Mouse (Mus musculus) lung, postnatal 4 days (tissue): ENCODE measurements around the gene Mvd.

ENCODE experiments used
- DNase-seq, 2 experiments: peaks; one replicate each; pipeline ENCODE4 v3.0.0; 2021

Mvd gene

GRCm38 (mm10) chr8:122426145-122426544 lies 17.1 kb downstream of the Mvd start:
- no peak for DNase-seq

DNA sequence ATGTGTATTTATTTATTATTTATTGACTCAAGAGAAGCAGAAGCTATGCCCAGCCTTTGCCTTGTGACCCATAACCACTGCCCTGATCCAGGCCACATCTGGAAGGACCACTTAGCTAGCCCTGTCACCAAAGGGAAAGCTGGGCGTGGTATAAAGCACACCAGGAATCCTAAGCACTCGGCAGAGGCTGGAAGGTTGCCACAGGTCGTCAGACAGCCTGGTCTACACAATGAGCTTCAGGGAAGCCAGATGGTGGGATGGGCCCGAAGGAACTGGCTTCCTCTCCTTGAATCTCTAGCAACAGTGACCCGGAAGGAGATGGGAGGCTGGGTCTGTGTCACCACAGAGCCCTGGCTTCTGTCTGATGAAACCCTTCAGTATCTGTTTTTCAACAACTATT lies 19.6 kb downstream of the Mvd start:
- DNase-seq, result peak; percentile 57 to 77

DNA sequence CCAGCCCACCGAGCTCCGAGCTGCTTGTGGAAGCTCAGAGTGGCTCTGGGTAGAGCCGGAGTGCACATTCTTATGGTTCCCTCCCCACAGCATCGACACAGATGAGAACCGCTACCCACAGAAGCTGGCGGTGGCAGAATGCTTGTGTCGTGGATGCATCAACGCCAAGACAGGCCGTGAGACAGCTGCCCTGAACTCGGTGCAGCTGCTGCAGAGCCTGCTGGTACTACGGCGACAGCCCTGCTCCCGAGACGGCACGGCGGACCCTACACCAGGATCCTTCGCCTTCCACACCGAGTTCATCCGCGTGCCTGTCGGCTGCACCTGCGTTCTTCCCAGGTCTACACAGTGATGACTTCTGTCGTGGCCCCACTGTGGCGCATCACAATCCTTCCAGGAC lies 20.0 kb downstream of the Mvd start:
- no peak for DNase-seq

DNA sequence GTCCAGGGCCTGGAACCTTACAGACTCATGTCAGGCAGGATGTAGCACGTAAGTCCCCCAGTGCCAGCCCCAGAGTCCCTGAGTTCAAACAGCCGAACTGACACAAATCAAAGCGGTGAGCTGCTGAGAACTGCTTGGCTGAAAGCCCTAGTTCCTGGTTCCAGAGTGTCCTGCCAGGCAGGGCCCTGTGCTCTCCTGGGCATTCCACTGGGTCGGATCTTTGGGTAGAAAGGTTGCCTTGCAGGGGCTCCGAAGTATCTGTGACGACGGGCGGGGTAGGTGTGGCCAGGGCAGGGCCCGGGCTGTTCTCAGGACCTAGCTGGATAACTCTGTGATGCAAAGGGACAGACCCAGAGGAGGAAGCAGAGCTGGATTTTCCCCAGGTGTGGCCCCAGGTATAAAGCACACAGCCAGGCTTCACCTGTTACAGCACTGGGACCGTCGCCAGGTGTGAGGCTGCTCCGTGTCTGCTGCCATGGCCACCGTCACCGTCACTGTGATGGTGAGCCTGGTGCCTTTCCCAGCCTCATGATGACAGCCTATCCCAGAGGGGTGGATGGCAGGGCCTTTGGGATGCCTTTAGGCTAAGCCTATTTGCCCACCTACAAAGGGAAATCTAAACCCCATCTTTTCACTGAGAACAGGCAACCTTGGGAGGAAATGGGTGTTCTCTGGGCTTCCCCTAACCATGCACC lies 21.7 kb downstream of the Mvd start, which contains the start of gene Il17c:
Gene Il17c (plus strand): TSS at position 645 of the 695 bp plus-strand sequence.
- DNase-seq, result peak in 1 of 2 experiments; percentile 20

DNA sequence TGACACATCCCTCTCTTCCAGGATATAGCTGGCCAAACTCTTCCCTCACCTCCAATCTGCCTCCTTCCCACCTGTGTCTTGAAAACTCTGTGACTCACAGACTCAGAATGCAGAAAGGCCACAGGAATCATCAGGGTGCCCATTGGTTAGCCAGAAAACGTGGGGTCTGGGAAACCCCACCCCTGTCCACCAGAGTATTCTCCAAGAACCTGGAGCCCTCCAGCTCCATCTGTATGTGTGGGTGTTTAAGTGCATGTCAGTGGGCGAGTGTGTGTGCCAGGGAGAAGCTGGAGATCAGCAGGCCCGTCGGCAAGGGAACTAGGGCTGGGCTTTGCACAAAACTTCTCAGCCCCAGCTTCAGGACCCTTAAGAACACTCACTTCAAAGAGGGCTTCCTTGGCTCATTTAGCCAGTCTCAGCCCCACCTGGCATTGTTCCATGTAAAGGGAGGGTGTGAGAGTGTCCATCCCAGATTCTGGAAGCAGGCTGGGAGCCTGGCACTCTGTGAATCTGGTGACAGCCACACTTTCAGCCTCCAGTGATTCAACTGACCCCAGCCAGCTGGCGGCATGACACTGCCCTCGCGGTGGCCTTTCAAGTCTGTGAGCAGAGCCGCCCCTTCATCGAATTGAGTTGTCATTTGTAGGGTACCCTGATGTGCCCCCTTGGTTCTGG lies 23.2 kb downstream of the Mvd start:
- peak; percentile 54 to 79 for DNase-seq

DNA sequence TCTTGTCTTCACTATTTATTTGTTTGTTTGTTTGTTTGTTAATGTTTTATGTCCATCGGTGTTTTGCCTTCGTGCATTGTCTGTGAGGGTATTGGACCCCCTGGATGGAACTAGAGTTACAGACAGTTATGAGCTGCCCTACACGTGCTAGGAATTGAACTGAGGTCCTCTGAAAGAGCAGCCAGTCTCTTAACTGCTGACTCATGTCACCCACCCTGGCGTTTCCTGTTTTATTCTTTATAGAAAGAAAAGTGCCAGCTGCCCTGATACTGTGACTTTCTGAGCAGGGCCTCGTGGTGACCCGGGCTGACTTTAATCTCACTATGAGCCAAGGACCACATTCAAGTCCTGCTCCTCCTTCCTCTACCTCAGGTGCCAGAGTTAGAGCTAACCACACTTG lies 27.7 kb downstream of the Mvd start:
- DNase-seq, result no peak

DNA sequence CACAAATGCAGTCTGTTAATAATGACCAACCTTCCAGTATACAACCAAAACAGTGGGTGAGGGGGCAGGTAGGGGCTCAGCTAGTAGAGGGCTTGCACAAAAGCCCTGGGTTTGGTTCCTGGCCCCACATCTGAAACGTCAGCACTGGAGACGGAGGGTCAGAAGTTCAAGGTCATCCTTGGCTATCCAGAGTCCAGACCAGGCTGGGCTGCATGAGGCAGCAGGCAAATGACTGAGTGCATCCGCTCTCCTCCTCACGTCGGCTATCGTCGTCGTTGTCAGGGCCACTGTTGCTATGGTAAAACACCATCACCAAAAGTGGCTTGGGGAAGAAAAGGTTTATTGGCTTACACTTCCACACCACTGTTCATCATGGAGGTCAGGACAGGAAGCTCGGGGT lies 28.9 kb downstream of the Mvd start:
- no peak for DNase-seq

- DNase-seq, result no peak
Measured at GRCm38 (mm10) chr8:122407678-122408077, 35.5 kb downstream of the Mvd start.

DNA sequence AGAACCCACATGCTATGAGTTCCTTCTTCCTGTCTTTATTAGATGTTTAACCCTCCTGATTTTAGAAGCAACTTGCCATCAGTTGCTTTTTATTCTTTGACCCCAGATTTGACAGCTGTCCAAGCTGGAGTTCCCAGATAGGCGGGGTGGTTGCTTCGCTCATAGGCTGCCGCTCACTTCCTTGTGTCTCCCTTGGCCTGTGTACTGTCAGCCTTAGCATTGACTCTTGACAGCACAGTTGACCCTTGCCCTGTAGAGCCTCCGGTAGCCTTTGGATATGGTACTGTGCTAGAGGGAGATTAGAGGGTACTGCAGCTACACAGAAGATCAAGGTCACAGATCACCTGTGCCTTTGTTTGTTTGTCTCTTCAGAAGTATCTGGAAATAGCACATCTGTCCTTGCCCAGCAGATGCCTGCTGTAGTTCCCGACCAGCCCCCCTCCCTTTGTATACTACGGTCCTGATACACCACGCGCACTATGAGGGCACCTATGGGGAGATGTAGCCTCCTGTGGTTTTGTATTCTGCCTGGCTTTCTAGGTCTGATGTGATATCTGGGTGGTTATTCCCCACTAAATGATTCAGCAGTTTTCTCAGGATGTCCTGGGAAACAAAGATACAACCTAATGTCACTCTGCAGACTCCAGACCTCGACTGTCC lies 37.9 kb downstream of the Mvd start:
- no peak for DNase-seq

DNA sequence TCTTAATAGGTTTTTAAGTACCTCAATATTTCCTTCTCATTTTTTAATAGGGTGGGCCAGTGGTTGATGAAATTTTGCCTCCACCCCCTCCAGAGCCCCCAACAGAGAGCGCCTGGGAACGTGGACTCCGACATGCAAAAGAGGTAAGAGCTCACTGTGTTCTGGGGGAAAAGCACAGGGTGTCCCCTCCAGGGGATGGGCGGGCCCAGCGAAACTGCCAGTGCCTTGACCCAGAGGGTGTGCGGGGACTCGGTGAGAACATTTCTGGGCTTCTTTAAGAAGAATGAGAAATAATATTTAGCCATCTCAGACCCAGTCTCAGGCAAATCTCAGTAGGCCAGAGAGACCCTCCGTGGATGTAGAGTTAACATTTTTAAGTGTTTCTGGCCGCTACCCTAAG lies 45.0 kb downstream of the Mvd start:
- DNase-seq, result no peak

GRCm38 (mm10) chr8:122395291-122395690 lies 47.9 kb downstream of the Mvd start:
- no peak for DNase-seq

DNA sequence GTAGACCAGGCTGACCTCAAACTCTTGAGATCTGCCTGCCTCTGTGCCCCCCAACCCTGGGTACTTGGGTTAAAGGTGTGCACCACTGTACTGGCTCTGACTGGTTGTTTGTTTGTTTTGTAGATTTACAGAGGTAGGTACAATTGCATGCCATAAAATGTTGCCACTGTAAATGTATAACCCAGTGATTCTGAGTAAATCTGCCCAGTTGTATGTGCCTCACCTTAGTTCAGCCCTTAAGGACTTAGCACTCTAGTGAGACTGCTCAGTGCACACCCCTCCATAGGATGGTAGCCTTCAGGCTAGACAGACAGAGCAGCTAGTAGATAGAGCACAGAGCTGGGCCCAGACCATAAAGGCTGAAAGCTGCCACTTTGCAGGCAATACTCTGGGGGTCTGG lies 49.5 kb downstream of the Mvd start:
- DNase-seq, result no peak

- no peak for DNase-seq
Measured at GRCm38 (mm10) chr8:122390758-122391157, 52.5 kb downstream of the Mvd start.

DNA sequence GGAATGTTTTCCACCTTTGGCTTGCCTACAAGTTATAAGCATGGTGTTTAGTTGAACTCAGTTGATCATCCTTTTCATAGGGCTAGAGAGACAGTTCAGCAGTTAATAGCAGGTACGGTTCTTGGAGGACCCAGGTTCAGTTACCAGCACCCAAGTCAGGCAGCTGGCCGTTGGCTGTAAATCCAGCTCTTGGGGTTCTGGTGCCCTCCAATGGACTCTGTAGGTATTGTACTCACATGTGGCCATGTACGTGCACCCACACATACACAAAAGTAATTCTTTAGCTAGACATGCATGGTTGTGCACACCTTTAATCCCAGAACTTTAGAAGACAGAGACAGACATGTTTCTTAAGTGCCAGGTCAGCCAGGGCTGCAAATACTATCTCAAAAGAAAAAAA lies 53.9 kb downstream of the Mvd start:
- DNase-seq, result no peak
